Mouse (Mus musculus): ENCODE data around the gene Best1.

DNA sequence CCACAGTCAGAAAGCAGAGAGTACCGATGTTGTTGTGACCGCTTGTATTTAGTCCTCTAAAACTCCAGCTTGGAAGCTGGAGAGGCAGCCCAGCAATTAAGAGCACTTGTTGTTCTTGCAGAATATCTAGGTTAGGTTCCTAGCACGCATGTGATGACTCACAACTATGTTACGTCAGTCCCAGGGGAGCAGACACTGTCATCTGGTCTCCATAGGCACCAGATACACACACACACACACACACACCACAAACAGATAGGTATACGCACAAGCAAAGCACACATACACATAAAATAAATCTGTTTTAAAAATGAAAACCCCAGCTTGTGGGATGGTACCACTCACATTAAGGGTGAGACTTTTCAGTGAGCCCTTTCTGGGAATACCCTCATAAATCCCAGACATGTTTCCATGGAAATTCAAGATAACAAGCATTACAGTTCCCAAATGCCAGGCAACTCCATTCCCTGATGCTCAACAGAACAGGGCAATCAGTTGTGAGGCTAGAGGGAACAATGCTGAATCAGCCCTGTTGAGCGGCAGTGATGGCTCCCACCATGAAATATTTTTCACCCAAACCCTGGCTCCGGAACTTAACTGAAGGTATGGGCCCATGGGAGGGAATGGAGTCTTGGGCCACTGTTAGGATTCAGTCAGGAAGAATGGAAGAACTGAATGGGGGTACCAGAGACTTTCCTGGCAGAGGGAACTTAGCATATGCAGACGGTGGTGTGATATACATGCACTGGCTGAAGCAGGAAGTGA, 55.5 kb downstream of the Best1 start:
- TF ChIP-seq POLR2A (IDR thresholded peaks at IDR 0.05; ENCODE audit: low read depth, low read length) (no peak), CTCF (conservative IDR thresholded peaks at IDR 0.05; ENCODE audit: insufficient read depth, insufficient read length, low read depth, low read length) (no peak)

Measured in kidney, adult 2 months (tissue).